Mouse (Mus musculus): ENCODE data around the gene Usp16.

The Usp16 gene

DNA sequence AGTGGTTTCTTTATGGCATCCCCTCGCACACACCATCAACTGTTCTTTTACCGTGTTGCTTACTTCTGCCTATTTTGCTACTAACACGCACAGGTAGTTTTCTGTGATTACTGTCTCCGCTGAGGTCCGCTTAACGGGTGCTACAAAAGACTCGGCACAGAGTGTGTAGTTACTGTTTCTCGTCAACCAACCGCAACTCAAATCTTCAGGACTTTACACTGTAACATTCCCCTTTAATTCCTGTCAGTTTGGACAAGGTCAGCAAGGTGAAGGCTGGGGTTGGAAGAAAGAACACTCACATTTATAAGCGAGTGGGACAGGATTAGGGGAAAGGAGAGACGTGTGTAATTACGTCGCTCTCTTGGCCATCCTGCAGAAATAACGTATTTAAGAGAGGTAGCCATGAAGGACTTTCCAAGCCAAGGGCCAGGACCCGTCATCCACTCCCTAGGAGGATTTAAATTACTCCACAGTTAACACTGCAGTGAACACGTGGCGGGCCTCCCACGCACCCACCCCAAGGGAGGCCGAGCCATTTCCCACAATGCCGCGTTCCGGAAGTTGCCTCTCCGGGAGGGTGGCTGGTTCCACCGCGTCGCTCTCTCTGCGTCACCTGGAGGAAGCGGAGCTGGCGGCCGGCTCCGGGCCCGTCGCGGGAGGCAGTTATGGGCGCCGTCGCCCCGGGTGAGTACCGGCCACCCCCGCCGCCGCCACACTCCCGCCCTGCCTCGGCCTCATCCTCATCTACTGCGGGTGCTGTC lies at the start of gene Usp16:
Usp16 (plus strand) TSS at position 285 of the 761 bp plus-strand sequence.
- peak; percentile 93 for DNase-seq (ENCODE audit: low spot score)

DNA sequence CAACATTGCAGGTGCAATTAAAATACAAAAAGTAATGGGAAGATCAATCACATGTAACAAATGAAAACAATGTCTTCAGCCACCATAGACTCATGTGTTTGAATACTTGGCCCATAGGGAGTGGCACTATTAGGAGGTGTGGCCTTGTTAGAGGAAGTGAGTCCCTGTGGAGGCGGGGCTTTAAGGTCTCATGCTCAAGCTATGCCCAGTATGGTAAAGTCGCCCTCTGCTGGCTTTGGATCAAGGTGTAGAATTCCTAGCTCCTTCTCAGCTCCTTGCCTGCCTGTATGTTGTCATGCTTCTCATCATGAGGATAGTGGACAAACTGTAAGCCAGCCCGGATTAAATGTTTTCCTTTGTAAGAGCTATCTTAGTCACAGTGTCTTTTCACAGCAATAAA lies 49.5 kb upstream of the Usp16 start:
- peak; percentile 16 for DNase-seq (ENCODE audit: low spot score)

DNA sequence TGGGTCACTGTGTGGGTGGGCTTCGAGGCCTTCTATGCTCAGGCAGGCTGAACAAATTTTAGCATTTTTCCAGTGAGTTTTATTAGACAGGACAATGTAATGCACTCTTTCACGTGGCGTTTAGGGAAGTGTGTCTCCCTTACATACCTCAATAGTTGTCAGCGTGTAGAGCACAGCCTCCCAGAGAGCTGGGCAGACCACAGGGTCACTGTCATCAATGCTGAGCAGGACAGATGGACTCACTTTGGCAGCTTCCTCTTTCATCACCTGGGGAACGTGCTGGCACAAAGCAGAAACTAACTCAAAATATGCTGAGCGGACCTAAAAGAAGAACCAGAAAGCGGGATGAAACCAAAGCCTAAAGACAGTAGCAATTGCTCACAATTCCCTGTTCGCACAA lies 33.8 kb upstream of the Usp16 start:
- DNase-seq (ENCODE audit: low spot score): no peak

GRCm38 (mm10) chr16:87427516-87427915 lies 27.0 kb upstream of the Usp16 start:
- DNase-seq (ENCODE audit: low spot score): no peak

DNA sequence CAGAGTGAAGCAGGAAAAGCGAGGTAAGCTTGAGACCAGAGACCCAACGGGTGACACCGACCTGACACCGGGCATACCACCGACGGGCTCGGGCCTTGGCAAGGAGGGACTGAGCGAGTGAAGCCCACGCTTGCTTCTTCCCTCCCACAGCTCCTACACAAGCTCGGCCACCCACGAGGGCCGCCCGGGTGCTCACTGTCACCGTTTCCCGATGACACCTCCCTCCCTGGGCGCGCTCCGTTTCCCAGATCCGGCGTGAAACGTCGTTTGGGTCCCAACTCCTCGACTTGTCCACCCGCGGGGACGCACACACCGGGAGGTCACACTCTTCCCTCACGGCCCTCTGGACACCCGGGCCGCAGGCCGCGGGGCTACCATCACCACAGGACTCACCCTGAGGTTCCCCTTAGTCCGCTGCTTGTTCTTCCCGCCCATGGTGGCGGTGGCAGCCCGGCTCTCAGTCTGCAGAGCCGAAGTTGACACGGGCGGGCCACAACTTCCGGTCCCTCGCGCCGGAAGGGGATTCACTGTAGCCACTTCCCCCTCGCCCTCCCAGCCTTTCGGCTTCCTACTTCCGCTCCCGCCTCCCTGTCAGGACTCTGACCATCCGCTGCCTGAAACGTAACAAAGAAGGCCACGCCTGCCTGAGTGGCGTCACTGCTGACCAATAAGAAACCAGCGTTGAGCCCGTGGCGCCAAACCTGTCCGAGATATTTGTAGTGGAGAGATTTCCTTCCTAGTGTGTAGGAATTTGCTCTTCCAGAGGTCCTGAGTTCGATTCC lies 22.3 kb upstream of the Usp16 start, which contains the start of gene Ltn1:
Ltn1 (minus strand) TSS at position 580 of the 782 bp plus-strand sequence.
- peak; percentile 98 for DNase-seq (ENCODE audit: low spot score)

GRCm38 (mm10) chr16:87434266-87434665 lies 20.2 kb upstream of the Usp16 start:
- no peak for DNase-seq (ENCODE audit: low spot score)

DNA sequence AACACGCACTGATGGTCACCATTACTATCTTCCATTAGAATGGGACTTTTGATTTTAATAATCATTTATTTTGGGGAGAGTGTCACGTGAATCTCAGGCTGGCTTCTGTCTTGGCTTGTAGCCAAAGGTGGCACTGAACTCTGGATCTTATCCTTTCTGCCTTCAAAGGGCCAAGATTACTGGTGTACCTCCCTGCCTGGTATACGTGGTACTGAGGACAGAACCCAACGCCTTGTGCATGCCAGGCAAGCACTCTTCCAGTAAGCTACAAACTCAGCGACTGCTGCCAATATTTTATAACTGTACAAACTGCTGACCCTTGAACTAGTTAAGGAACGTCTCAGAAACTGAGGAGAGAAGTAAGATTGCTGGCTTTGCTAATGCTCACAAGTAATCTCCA lies 19.6 kb upstream of the Usp16 start:
- no peak for DNase-seq (ENCODE audit: low spot score)

GRCm38 (mm10) chr16:87435411-87436205 lies 18.9 kb upstream of the Usp16 start:
- no peak for DNase-seq (ENCODE audit: low spot score)

DNA sequence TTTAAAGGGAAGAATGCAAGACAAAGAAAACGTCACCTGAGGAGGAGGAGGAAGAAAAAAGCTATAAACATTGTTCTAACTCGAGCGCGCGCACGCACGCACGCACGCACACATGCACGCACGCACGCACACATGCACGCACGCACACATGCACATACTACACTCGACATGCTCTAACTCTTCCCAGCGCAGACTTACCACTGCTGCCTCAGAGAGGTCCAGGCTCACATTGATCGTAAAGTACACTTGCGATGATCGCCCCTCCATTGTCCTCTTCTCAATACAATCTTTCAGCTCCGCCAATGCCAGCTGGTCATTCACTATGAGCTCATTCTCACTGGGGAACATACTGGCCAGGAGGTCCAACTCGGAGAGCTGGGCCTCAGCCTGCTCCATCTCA lies 17.4 kb upstream of the Usp16 start:
- DNase-seq (ENCODE audit: low spot score): no peak

DNA sequence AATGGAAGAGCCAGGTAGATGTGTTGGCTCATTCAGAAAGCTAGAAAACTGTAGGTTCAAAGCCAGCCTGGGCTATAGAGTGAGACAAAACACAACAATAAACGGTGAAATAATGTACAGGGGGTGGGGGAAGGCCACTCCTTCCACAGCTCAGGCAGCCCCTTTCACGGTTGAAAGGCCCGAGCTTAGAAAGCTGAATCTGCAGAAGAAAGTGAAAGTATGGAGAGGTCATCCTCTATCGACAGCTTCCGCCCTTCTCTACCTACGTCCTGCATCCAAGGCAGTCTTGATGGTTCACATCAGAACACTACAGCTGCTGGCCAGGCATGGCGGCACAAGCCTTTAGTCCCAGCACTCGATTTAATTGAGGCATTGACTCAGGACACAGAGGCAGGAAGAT lies 15.8 kb upstream of the Usp16 start:
- no peak for DNase-seq (ENCODE audit: low spot score)

- DNase-seq (ENCODE audit: low spot score): peak; percentile 94
These were observed 14.3 kb upstream of the Usp16 start, which contains the start of gene Rwdd2b for GRCm38 (mm10) chr16:87440184-87440686. Rwdd2b (minus strand) TSS chr16:87440573.

DNA sequence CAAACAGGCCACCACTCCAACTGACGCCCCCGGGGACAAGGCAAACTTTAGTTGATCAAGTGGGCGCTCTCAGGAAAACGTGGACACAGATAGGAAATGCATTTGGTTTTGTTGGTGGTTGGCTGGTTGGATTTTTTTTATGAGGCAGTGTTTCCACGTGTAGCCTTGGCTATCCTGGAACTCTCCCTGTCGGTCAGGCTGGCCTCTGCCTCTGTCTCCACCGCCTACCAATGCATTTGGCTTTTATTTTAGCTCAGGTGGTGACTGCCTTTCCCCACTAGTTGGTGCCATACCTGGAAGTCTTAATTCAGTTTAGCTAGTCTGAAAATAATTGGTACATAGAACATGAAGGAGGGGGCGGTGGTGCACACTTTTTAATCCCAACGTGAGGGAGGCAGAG lies 13.4 kb upstream of the Usp16 start:
- DNase-seq (ENCODE audit: low spot score): peak; percentile 37

DNA sequence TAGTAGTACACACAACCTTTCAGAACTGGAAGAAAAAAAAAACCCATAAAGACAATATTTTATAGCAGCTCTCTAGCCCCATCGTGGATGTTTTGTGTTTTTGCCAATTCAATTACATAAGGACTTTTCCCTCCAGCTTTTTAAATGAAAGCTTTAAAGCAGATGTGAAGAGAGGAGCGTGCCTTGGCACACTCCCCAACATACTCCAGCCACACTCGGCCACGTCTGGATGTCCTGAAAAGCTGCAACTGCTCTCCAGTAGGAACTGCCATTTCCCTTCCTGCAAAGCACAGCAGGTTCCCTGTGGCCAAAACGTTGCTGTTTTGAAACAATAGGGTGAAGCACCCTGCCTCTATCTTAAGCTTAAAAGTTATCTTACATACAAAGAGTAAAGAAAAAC lies 12.2 kb upstream of the Usp16 start:
- DNase-seq (ENCODE audit: low spot score): no peak

DNA sequence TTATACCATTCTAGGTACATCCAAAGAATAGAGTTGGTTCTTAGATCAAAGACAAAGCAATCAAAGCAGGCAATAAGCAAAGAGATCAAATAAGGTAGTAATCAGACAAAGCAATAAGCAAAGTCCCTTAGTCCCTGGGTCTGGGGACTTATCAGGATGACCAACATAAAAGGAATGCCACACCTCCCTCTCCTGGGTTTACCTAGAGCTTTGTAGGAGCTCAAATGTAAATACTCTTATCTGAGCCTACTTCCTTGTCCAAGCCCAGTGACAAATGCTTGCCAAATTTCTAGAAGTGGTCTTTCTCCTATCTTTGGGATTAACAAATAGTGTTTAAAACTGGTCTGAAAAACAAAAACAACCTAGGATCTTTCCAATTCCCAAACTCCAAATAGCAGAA lies 11.3 kb upstream of the Usp16 start:
- DNase-seq (ENCODE audit: low spot score): no peak

- no peak for DNase-seq (ENCODE audit: low spot score)
These were observed 10.4 kb upstream of the Usp16 start for GRCm38 (mm10) chr16:87444071-87444470.

DNA sequence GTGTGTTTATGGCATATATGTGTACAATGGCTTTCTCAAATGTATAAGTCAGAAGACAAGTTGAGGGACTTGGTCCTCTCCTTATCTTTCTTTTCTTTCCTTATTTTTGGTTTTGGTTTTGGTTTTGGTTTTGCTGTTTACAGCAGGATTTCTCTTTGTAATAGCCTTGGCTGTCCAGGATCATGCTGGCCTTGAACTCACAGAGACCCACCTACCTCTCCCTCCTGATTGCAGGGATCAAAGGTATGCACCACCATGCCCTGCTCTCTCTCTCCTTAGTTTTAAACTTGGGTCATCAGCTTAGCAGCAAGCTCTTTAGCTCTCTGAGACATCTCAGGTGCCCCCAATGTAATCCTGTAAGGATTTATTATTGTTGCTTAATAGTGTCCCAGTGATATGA lies 9.4 kb upstream of the Usp16 start:
- no peak for DNase-seq (ENCODE audit: low spot score)

DNA sequence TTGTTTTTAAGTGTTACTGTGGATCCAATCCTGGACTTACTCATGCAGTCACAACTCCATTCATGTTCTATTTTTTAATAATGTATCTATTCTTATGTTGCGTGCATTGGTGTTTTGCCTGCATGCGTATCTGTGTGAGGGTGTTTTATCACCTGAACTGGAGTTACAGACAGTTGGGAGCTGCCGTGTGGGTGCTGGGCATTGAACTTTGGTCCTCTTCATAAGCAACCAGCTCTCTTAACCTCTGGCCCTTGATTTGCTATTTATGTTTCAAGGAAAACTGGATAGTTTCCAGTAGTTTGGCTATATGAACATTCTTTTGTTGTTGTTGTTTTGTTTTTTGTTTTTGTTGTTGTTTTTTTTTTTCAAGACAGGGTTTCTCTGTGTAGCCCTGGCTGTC lies 9.0 kb upstream of the Usp16 start:
- DNase-seq (ENCODE audit: low spot score): no peak

DNA sequence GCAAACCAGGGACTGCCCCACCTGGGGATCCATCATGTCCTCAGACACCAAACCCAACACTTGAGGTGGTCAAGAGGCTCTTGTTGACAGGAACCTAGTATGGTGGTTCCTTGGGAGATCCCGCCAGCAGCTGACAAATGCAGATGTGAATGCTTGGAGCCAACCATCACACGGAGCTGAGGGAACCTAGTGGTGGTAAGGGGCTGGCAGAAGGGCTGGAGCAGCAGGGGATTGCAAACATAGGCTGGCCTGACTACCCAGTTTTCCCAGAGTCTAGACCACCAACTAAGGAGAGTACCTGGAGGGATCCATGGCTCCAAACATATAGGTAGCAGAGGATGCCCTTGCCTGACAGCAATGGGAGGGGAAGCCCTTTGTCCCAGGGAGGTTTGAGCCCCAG lies 1.3 kb upstream of the Usp16 start:
- no peak for DNase-seq (ENCODE audit: low spot score)

- DNase-seq (ENCODE audit: low spot score): peak; percentile 67
These were observed 693 bp downstream of the Usp16 start for GRCm38 (mm10) chr16:87455180-87455611.

GRCm38 (mm10) chr16:87458752-87459151 lies 4.2 kb downstream of the Usp16 start:
- DNase-seq (ENCODE audit: low spot score): peak; percentile 11

DNA sequence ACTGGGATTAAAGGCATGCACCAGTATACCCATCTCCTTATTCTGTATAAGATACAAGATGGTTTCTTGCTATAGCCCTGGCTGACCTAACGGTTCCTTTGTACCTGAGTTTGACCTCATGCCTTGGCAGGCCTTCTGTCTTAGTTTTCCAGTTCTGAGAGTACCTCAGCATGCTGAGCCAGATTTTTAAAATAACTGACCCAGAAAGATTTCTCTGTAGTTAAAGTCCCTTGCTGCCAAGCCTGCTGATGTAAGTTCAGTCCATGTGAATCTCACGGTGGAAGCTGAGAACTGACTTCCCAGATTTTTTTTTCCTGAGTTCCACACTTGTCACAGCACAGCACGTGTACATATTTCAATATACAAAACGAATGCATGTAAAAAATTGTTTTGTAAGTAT lies 16.1 kb downstream of the Usp16 start:
- DNase-seq (ENCODE audit: low spot score): no peak

- no peak for DNase-seq (ENCODE audit: low spot score)
These were observed 29.9 kb downstream of the Usp16 start for GRCm38 (mm10) chr16:87484367-87484766.
